Mouse (Mus musculus) kidney, embryonic 14.5 days (tissue): ENCODE measurements at regions not wholly inside any gene's neighbourhood (a gene's known extent, or its start where the extent isn't known, plus 50 kb on each side); places are given as distances from the start of the nearest gene placed in this dataset.

ENCODE experiments used
- ATAC-seq: fragments of 200-750 bp; cut with Nextera tagmentation; 2 replicates; pipeline ENCODE4 v1.8.0; 2017; ENCODE audit warnings: moderate number of reproducible peaks, mild to moderate bottlenecking, moderate TSS enrichment, moderate library complexity; ENCODE audit not compliant: low FRiP score, low TSS enrichment
- H3K27ac ChIP-seq: fragments of 300-500 bp; sonication (generic); 2 replicates; pipeline ENCODE4 v1.5.1; 2014; ENCODE audit warnings: low read depth, mild to moderate bottlenecking, low read length, moderate library complexity, mixed read lengths
- H3K27me3 ChIP-seq: fragments of 300-500 bp; sonication (generic); 2 replicates; pipeline ENCODE4 v1.6.1; 2014; ENCODE audit warnings: mild to moderate bottlenecking, low read length; ENCODE audit not compliant: control insufficient read depth, insufficient read depth
- H3K36me3 ChIP-seq: fragments of 300-500 bp; sonication (generic); 2 replicates; pipeline ENCODE4 v1.6.1; 2014; ENCODE audit warnings: low read length, mixed read lengths; ENCODE audit not compliant: control insufficient read depth, insufficient read depth
- H3K4me1 ChIP-seq: fragments of 300-500 bp; sonication (generic); 2 replicates; pipeline ENCODE4 v1.6.1; 2014; ENCODE audit warnings: low read length, mixed read lengths; ENCODE audit not compliant: control insufficient read depth, insufficient read depth
- H3K4me2 ChIP-seq: fragments of 300-500 bp; sonication (generic); replicated peaks from 2 replicates; pipeline ENCODE4 v1.6.1; 2014; ENCODE audit warnings: low read depth, mild to moderate bottlenecking, low read length
- H3K4me3 ChIP-seq: fragments of 300-500 bp; sonication (generic); 2 replicates; pipeline ENCODE4 v1.5.1; 2014; ENCODE audit warnings: mild to moderate bottlenecking, low read length
- H3K9ac ChIP-seq: fragments of 300-500 bp; sonication (generic); 2 replicates; pipeline ENCODE4 v1.6.1; 2014; ENCODE audit warnings: low read depth, mild to moderate bottlenecking, low read length, moderate library complexity
- H3K9me3 ChIP-seq: fragments of 300-500 bp; sonication (generic); 2 replicates; pipeline ENCODE4 v1.6.1; 2016; ENCODE audit warnings: low read length; ENCODE audit not compliant: control insufficient read depth
- WGBS: fragments of 180-500 bp; shearing (Covaris S2); extraction: QIAGEN DNeasy Blood & Tissue Kit; methylation state at CpG from one replicate; pipeline ENCODE4 v1.1.7; 2014; 5-methylcytosine and 5-hydroxymethylcytosine counted together

- ATAC-seq = no peak
- Histone ChIP-seq H3K36me3 (no peaks in the 10 kb centered on the region), H3K27me3 (no peaks in the 10 kb centered on the region), H3K4me3 (no peak overlapping the region), H3K9ac (no peak overlapping the region), H3K27ac (no peak overlapping the region), H3K9me3 (no peaks in the 10 kb centered on the region), H3K4me2 (no peak overlapping the region), H3K4me1 (no peaks in the 10 kb centered on the region)
- 79% methylated on average over 6 of the region's 6 CpGs for WGBS
Measured at GRCm38 (mm10) chr2:179192906-179193496, 249.2 kb upstream of the Cdh4 start.

- H3K4me1 ChIP-seq = no peaks in the 10 kb centered on the region
- H3K9ac ChIP-seq = no peak overlapping the region
- WGBS = 34% methylated on average over 9 of the region's 9 CpGs
- no peaks in the 10 kb centered on the region for H3K27me3 ChIP-seq
- H3K27ac ChIP-seq = no peak overlapping the region
- H3K4me2 ChIP-seq = no peak overlapping the region
- no peak overlapping the region for H3K4me3 ChIP-seq
- peak; percentile 89 for ATAC-seq
- H3K9me3 ChIP-seq = no peaks in the 10 kb centered on the region
- H3K36me3 ChIP-seq = no peaks in the 10 kb centered on the region
Measured at GRCm38 (mm10) chr2:179193507-179194160, 248.6 kb upstream of the Cdh4 start.

- H3K27me3 ChIP-seq = no peaks in the 10 kb centered on the region
- H3K9ac ChIP-seq = no peak overlapping the region
- no peak overlapping the region for H3K4me3 ChIP-seq
- no peaks in the 10 kb centered on the region for H3K9me3 ChIP-seq
- no peak overlapping the region for H3K4me2 ChIP-seq
- no peak for ATAC-seq
- H3K4me1 ChIP-seq = no peaks in the 10 kb centered on the region
- no peaks in the 10 kb centered on the region for H3K36me3 ChIP-seq
- H3K27ac ChIP-seq = no peak overlapping the region
- WGBS = 95% methylated on average over 1 of the region's 1 CpGs
Measured at GRCm38 (mm10) chr2:179197471-179197870, 244.8 kb upstream of the Cdh4 start.

- Histone ChIP-seq H3K4me1 (no peaks in the 10 kb centered on the region), H3K36me3 (no peaks in the 10 kb centered on the region), H3K9me3 (no peaks in the 10 kb centered on the region), H3K4me2 (no peak overlapping the region), H3K4me3 (no peak overlapping the region), H3K27me3 (no peaks in the 10 kb centered on the region), H3K27ac (no peak overlapping the region), H3K9ac (no peak overlapping the region)
- WGBS = 8% methylated on average over 6 of the region's 6 CpGs
- peak; percentile 71; the same call in 1 of the 2 replicates for ATAC-seq
Measured at GRCm38 (mm10) chr2:179200495-179200894, 241.7 kb upstream of the Cdh4 start.

GRCm38 (mm10) chr2:179210164-179210805, 231.9 kb upstream of the Cdh4 start:
- Histone ChIP-seq H3K4me3 (no peak overlapping the region), H3K9ac (no peak overlapping the region), H3K9me3 (no peaks in the 10 kb centered on the region), H3K4me1 (no peaks in the 10 kb centered on the region), H3K27ac (no peak overlapping the region), H3K27me3 (no peaks in the 10 kb centered on the region), H3K36me3 (no peaks in the 10 kb centered on the region), H3K4me2 (no peak overlapping the region)
- ATAC-seq = no peak
- WGBS = 83% methylated on average over 10 of the region's 10 CpGs

- Histone ChIP-seq H3K9ac (no peak overlapping the region), H3K4me3 (no peak overlapping the region), H3K36me3 (no peaks in the 10 kb centered on the region), H3K4me1 (no peaks in the 10 kb centered on the region), H3K4me2 (no peak overlapping the region), H3K9me3 (no peaks in the 10 kb centered on the region), H3K27ac (no peak overlapping the region), H3K27me3 (no peaks in the 10 kb centered on the region)
- no peak for ATAC-seq
- WGBS = 37% methylated on average over 2 of the region's 2 CpGs
Measured at GRCm38 (mm10) chr2:179216773-179217172, 225.5 kb upstream of the Cdh4 start.

GRCm38 (mm10) chr2:179228096-179228495, 214.1 kb upstream of the Cdh4 start:
- Histone ChIP-seq H3K27ac (no peak overlapping the region), H3K4me2 (no peak overlapping the region), H3K9me3 (no peaks in the 10 kb centered on the region), H3K36me3 (no peaks in the 10 kb centered on the region), H3K27me3 (no peaks in the 10 kb centered on the region), H3K9ac (no peak overlapping the region), H3K4me1 (no peaks in the 10 kb centered on the region), H3K4me3 (no peak overlapping the region)
- no peak for ATAC-seq
- 70% methylated on average over 7 of the region's 7 CpGs for WGBS

GRCm38 (mm10) chr2:179231708-179232354, 210.4 kb upstream of the Cdh4 start:
- Histone ChIP-seq H3K27me3 (no peaks in the 10 kb centered on the region), H3K9me3 (no peaks in the 10 kb centered on the region), H3K4me3 (no peak overlapping the region), H3K27ac (no peak overlapping the region), H3K36me3 (no peaks in the 10 kb centered on the region), H3K9ac (no peak overlapping the region), H3K4me2 (no peak overlapping the region), H3K4me1 (no peaks in the 10 kb centered on the region)
- 86% methylated on average over 6 of the region's 6 CpGs for WGBS
- ATAC-seq = no peak

- ATAC-seq = no peak
- WGBS = 82% methylated on average over 11 of the region's 11 CpGs
Measured at GRCm38 (mm10) chr2:179238166-179238565, 204.1 kb upstream of the Cdh4 start.

More at GRCm38 (mm10) chr2:179238166-179238565, 204.1 kb upstream of the Cdh4 start:
- Histone ChIP-seq H3K4me1 (no peaks in the 10 kb centered on the region), H3K36me3 (no peaks in the 10 kb centered on the region), H3K9me3 (no peaks in the 10 kb centered on the region), H3K4me3 (no peak overlapping the region), H3K27me3 (no peaks in the 10 kb centered on the region), H3K27ac (no peak overlapping the region), H3K9ac (no peak overlapping the region), H3K4me2 (no peak overlapping the region)
